Mouse (Mus musculus): ENCODE measurements at regions not wholly inside any gene's neighbourhood (a gene's known extent, or its start where the extent isn't known, plus 50 kb on each side); places are given as distances from the start of the nearest gene placed in this dataset.
A peak's percentile ranks its signal among the peaks of the same experiment; 100 is the strongest.

- no peaks in the 10 kb centered on the region for H3K4me1 ChIP-seq
- WGBS: 83% methylated on average over 2 of the region's 2 CpGs
Measured at GRCm38 (mm10) chr14:9003034-9003433, 337.0 kb upstream of the 4930452B06Rik start.

GRCm38 (mm10) chr14:9000408-9001092 is 334.5 kb upstream of the 4930452B06Rik start:
- H3K4me3 ChIP-seq: no peak overlapping the region
- H3K9me3 ChIP-seq: no peaks in the 10 kb centered on the region
- no peak overlapping the region for H3K4me2 ChIP-seq (replicated peaks)
- no peak for ATAC-seq (ENCODE audit: insufficient number of reproducible peaks, insufficient read depth, low FRiP score, low TSS enrichment)
- no peaks in the 10 kb centered on the region for H3K27me3 ChIP-seq
- no peaks in the 10 kb centered on the region for H3K4me1 ChIP-seq
- no peak overlapping the region for H3K9ac ChIP-seq
- H3K27ac ChIP-seq: no peak overlapping the region
- WGBS: 77% methylated on average over 3 of the region's 3 CpGs
- H3K36me3 ChIP-seq: no peaks in the 10 kb centered on the region

More at GRCm38 (mm10) chr14:9003034-9003433, 337.0 kb upstream of the 4930452B06Rik start:
- no peaks in the 10 kb centered on the region for H3K9me3 ChIP-seq
- no peaks in the 10 kb centered on the region for H3K27me3 ChIP-seq
- H3K4me2 ChIP-seq (replicated peaks): no peak overlapping the region
- H3K9ac ChIP-seq: no peak overlapping the region
- no peaks in the 10 kb centered on the region for H3K36me3 ChIP-seq
- no peak overlapping the region for H3K27ac ChIP-seq
- H3K4me3 ChIP-seq: no peak overlapping the region
- ATAC-seq (ENCODE audit: insufficient number of reproducible peaks, insufficient read depth, low FRiP score, low TSS enrichment): no peak

- H3K9ac ChIP-seq: no peak overlapping the region
- no peak overlapping the region for H3K4me2 ChIP-seq (replicated peaks)
- no peaks in the 10 kb centered on the region for H3K4me1 ChIP-seq
- ATAC-seq (ENCODE audit: insufficient number of reproducible peaks, insufficient read depth, low FRiP score, low TSS enrichment): no peak
- H3K36me3 ChIP-seq: no peaks in the 10 kb centered on the region
- H3K27ac ChIP-seq: no peak overlapping the region
- H3K27me3 ChIP-seq: no peaks in the 10 kb centered on the region
- no peak overlapping the region for H3K4me3 ChIP-seq
- no peaks in the 10 kb centered on the region for H3K9me3 ChIP-seq
- 71% methylated on average over 1 of the region's 1 CpGs for WGBS
Measured at GRCm38 (mm10) chr14:8999815-9000214, 333.8 kb upstream of the 4930452B06Rik start.

- no peaks in the 10 kb centered on the region for H3K27me3 ChIP-seq
- H3K4me1 ChIP-seq: no peaks in the 10 kb centered on the region
- H3K9me3 ChIP-seq: no peaks in the 10 kb centered on the region
- H3K9ac ChIP-seq: no peak overlapping the region
- no peaks in the 10 kb centered on the region for H3K36me3 ChIP-seq
- no peak overlapping the region for H3K27ac ChIP-seq
- ATAC-seq (ENCODE audit: insufficient number of reproducible peaks, insufficient read depth, low FRiP score, low TSS enrichment): no peak
- WGBS: 81% methylated on average over 1 of the region's 1 CpGs
- no peak overlapping the region for H3K4me2 ChIP-seq (replicated peaks)
- no peak overlapping the region for H3K4me3 ChIP-seq
Measured at GRCm38 (mm10) chr14:8993421-8993820, 327.4 kb upstream of the 4930452B06Rik start.

GRCm38 (mm10) chr14:8985086-8985793 is 319.2 kb upstream of the 4930452B06Rik start:
- H3K4me1 ChIP-seq: no peaks in the 10 kb centered on the region
- no peak overlapping the region for H3K9ac ChIP-seq
- no peak for ATAC-seq (ENCODE audit: insufficient number of reproducible peaks, insufficient read depth, low FRiP score, low TSS enrichment)
- no peaks in the 10 kb centered on the region for H3K27me3 ChIP-seq
- no peak overlapping the region for H3K4me3 ChIP-seq
- no peak overlapping the region for H3K4me2 ChIP-seq (replicated peaks)
- H3K36me3 ChIP-seq: no peaks in the 10 kb centered on the region
- no peaks in the 10 kb centered on the region for H3K9me3 ChIP-seq
- WGBS: 88% methylated on average over 4 of the region's 4 CpGs
- no peak overlapping the region for H3K27ac ChIP-seq

GRCm38 (mm10) chr14:8961554-8961953 is 295.5 kb upstream of the 4930452B06Rik start:
- Histone ChIP-seq H3K4me1 (no peaks in the 10 kb centered on the region), H3K27ac (no peak overlapping the region), H3K4me3 (no peak overlapping the region), H3K4me2 (replicated peaks) (no peak overlapping the region), H3K27me3 (no peaks in the 10 kb centered on the region), H3K36me3 (no peaks in the 10 kb centered on the region), H3K9ac (no peak overlapping the region), H3K9me3 (no peaks in the 10 kb centered on the region)
- 40% methylated on average over 2 of the region's 2 CpGs for WGBS
- ATAC-seq (ENCODE audit: insufficient number of reproducible peaks, insufficient read depth, low FRiP score, low TSS enrichment): 0 out of 2 replicates have a peak, but pooled peaks have one; percentile 35

GRCm38 (mm10) chr14:8952853-8953397 is 286.9 kb upstream of the 4930452B06Rik start:
- Histone ChIP-seq H3K9ac (no peak overlapping the region), H3K27ac (no peak overlapping the region), H3K36me3 (no peaks in the 10 kb centered on the region), H3K4me3 (no peak overlapping the region), H3K9me3 (no peaks in the 10 kb centered on the region), H3K4me1 (peaks cover 3% of the 10 kb centered on the region; the same call in 1 of the 2 replicates), H3K27me3 (no peaks in the 10 kb centered on the region), H3K4me2 (replicated peaks) (no peak overlapping the region)
- no peak; the same call in 1 of the 2 replicates for ATAC-seq (ENCODE audit: insufficient number of reproducible peaks, insufficient read depth, low FRiP score, low TSS enrichment)
- WGBS: 30% methylated on average over 6 of the region's 6 CpGs

GRCm38 (mm10) chr14:8948751-8949150 is 282.7 kb upstream of the 4930452B06Rik start:
- no peak for ATAC-seq (ENCODE audit: insufficient number of reproducible peaks, insufficient read depth, low FRiP score, low TSS enrichment)
- H3K4me3 ChIP-seq: no peak overlapping the region
- no peaks in the 10 kb centered on the region for H3K36me3 ChIP-seq
- H3K4me2 ChIP-seq (replicated peaks): no peak overlapping the region
- no peak overlapping the region for H3K9ac ChIP-seq
- no peaks in the 10 kb centered on the region for H3K27me3 ChIP-seq
- no peaks in the 10 kb centered on the region for H3K9me3 ChIP-seq
- peaks cover 3% of the 10 kb centered on the region; the same call in 1 of the 2 replicates for H3K4me1 ChIP-seq
- WGBS: 57% methylated on average over 2 of the region's 2 CpGs
- no peak overlapping the region for H3K27ac ChIP-seq

- no peak overlapping the region for H3K27ac ChIP-seq
- ATAC-seq (ENCODE audit: insufficient number of reproducible peaks, insufficient read depth, low FRiP score, low TSS enrichment): no peak
Measured at GRCm38 (mm10) chr14:8946851-8947625, 281.0 kb upstream of the 4930452B06Rik start.

GRCm38 (mm10) chr14:8935121-8935520 is 269.1 kb upstream of the 4930452B06Rik start:
- no peak overlapping the region for H3K4me3 ChIP-seq
- H3K9me3 ChIP-seq: no peaks in the 10 kb centered on the region
- WGBS: 27% methylated on average over 5 of the region's 5 CpGs
- H3K4me2 ChIP-seq (replicated peaks): no peak overlapping the region
- no peak for ATAC-seq (ENCODE audit: insufficient number of reproducible peaks, insufficient read depth, low FRiP score, low TSS enrichment)
- no peaks in the 10 kb centered on the region for H3K4me1 ChIP-seq
- no peaks in the 10 kb centered on the region for H3K36me3 ChIP-seq
- H3K9ac ChIP-seq: no peak overlapping the region
- H3K27ac ChIP-seq: no peak overlapping the region
- H3K27me3 ChIP-seq: no peaks in the 10 kb centered on the region

More at GRCm38 (mm10) chr14:8946851-8947625, 281.0 kb upstream of the 4930452B06Rik start:
- no peak overlapping the region for H3K4me3 ChIP-seq
- H3K9me3 ChIP-seq: no peaks in the 10 kb centered on the region
- no peaks in the 10 kb centered on the region for H3K27me3 ChIP-seq
- H3K36me3 ChIP-seq: no peaks in the 10 kb centered on the region
- 74% methylated on average over 5 of the region's 5 CpGs for WGBS
- H3K9ac ChIP-seq: no peak overlapping the region
- no peak overlapping the region for H3K4me2 ChIP-seq (replicated peaks)
- no peaks in the 10 kb centered on the region for H3K4me1 ChIP-seq

All from embryonic facial prominence, embryonic 12.5 days (tissue).